Mouse (Mus musculus) kidney, adult 18-20 months (tissue): ENCODE measurements around the gene Zfp62.

Experiments used
- DNase-seq: peaks from one replicate; pipeline ENCODE4 v3.0.0; 2021

The Zfp62 gene

GRCm38 (mm10) chr11:49207495-49207894 lies 4.4 kb downstream of the Zfp62 start:
- no peak for DNase-seq

- no peak for DNase-seq
Measured at GRCm38 (mm10) chr11:49212577-49212976, 9.5 kb downstream of the Zfp62 start.

GRCm38 (mm10) chr11:49213505-49213904 lies 10.4 kb downstream of the Zfp62 start:
- no peak for DNase-seq

- no peak for DNase-seq
Measured at GRCm38 (mm10) chr11:49219271-49219670, 16.2 kb downstream of the Zfp62 start.

GRCm38 (mm10) chr11:49224455-49224854 lies 21.4 kb downstream of the Zfp62 start:
- DNase-seq, result no peak

- no peak for DNase-seq
Measured at GRCm38 (mm10) chr11:49232781-49233180, 29.7 kb downstream of the Zfp62 start.

GRCm38 (mm10) chr11:49235459-49236207 lies 32.5 kb downstream of the Zfp62 start:
- no peak for DNase-seq

- no peak for DNase-seq
Measured at GRCm38 (mm10) chr11:49236891-49237290, 33.8 kb downstream of the Zfp62 start.

GRCm38 (mm10) chr11:49237532-49237931 lies 34.4 kb downstream of the Zfp62 start:
- DNase-seq, result no peak

- no peak for DNase-seq
Measured at GRCm38 (mm10) chr11:49240310-49240709, 37.2 kb downstream of the Zfp62 start.

GRCm38 (mm10) chr11:49240874-49241273 lies 37.8 kb downstream of the Zfp62 start:
- no peak for DNase-seq

GRCm38 (mm10) chr11:49241471-49241870 lies 38.4 kb downstream of the Zfp62 start:
- DNase-seq, result no peak

- DNase-seq, result no peak
Measured at GRCm38 (mm10) chr11:49242944-49243626, 40.0 kb downstream of the Zfp62 start.

GRCm38 (mm10) chr11:49243727-49244594 lies 40.9 kb downstream of the Zfp62 start, which contains the start of gene Mgat1:
Gene Mgat1 (plus strand): TSS chr11:49244191.
- DNase-seq, result peak; percentile 92

- DNase-seq, result no peak
Measured at GRCm38 (mm10) chr11:49244595-49244930, 41.5 kb downstream of the Zfp62 start.

GRCm38 (mm10) chr11:49245176-49245575 lies 42.1 kb downstream of the Zfp62 start:
- peak; percentile 77 for DNase-seq

GRCm38 (mm10) chr11:49245634-49246415 lies 42.7 kb downstream of the Zfp62 start:
- DNase-seq, result no peak

GRCm38 (mm10) chr11:49246523-49246922 lies 43.4 kb downstream of the Zfp62 start:
- no peak for DNase-seq

GRCm38 (mm10) chr11:49247255-49247654 lies 44.2 kb downstream of the Zfp62 start:
- DNase-seq, result no peak

GRCm38 (mm10) chr11:49248226-49248973 lies 45.3 kb downstream of the Zfp62 start:
- DNase-seq, result peak; percentile 65

GRCm38 (mm10) chr11:49248974-49249700 lies 46.0 kb downstream of the Zfp62 start:
- no peak for DNase-seq
